Mouse (Mus musculus) right cerebral cortex, adult 18-20 months (tissue): Measurements from ENCODE around the gene Ackr2.
A peak's percentile ranks its signal among the peaks of the same experiment; 100 is the strongest.

Experiments used
- DNase-seq: peaks from one replicate; pipeline ENCODE4 v3.0.0; 2022; ENCODE audit warnings: mixed read lengths

Gene Ackr2

DNA sequence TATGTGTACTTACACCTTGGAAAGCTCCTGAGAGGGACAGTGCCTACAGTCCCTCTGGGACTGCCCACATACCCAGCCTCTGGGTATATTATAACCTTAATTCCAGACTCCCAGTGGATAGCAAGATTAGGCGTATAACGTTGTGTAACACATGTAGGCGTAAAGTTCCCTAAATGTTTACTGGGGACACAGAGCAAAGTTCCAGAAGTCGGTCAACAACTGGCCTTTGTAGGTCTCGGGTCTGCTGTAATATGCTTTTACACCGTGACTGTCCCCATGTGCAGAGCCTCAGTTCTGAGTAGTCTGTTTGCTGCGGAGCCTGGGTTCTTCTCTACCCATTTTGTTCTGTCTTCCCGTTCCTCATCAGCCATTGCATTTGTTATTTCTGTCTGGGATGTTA, 25.3 kb downstream of the Ackr2 start:
- DNase-seq: no peak

DNA sequence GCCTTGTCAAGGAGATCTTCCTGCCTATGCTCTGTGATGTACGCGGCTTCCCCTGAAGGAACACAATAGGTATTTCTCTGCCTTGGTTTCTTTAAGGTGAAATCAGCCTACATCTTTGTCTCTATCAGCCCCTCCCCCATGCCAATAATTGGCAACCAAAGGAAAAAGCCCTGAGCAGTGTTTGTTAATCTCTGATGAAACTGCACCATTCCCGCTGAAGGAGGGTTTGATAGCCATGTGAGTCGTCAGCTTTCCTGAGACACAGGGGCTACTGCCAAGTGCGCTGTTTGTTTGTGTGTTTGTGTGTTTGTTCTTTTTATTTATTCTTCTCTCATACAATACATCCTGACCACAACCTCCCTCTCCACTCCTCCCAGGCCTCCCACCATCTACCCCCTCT, 25.8 kb downstream of the Ackr2 start:
- DNase-seq: no peak

DNA sequence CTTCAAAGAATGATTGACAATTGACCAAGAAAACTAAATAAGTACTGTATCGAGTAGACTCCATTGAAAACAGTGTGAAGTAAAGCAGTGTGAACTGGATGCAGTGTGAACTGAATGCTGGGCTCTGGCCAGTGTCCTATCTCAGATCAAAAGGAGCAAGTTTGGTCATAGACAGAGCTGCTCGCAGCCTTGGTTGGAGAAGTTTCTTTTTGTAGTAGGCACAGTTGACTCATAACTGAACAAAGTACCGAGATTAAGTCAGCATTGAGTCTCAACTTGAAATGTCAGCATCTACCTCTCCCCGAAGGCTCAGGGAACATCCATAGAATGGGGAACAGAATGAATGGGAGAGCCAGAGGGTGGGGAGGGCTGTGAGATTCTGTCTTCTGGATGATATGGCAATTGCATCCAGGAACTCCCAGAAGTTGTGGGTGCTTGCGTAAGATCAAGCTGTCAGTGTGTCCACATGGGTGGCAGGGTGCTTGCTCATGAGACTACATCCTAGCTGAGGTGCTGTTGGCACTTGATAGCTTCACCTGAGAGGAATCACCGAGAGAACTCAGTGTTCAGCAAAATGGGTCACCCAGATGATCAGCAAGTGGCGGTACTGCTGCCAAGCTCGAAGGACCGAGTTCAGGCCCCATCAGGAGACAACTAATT, 26.9 kb downstream of the Ackr2 start:
- no peak for DNase-seq

DNA sequence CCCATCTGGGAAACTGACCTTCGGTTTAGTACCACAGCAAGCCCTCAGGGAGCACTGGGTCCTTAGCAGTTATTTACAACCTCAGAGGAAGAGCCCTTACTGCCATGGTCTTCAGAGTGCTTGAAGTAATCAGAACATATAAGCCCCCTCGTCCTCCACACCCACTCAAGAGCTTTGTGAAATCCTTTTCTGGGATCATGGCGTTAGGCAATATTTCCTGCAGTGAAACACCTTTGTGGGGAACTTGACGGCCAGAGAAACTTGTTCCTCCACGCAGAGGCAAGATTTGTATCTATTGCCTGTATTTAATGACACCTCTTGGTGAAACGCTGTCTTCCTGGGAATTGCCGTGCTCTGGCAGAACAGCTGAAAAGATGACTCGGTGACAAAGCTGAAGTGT, 27.8 kb downstream of the Ackr2 start:
- DNase-seq: no peak

DNA sequence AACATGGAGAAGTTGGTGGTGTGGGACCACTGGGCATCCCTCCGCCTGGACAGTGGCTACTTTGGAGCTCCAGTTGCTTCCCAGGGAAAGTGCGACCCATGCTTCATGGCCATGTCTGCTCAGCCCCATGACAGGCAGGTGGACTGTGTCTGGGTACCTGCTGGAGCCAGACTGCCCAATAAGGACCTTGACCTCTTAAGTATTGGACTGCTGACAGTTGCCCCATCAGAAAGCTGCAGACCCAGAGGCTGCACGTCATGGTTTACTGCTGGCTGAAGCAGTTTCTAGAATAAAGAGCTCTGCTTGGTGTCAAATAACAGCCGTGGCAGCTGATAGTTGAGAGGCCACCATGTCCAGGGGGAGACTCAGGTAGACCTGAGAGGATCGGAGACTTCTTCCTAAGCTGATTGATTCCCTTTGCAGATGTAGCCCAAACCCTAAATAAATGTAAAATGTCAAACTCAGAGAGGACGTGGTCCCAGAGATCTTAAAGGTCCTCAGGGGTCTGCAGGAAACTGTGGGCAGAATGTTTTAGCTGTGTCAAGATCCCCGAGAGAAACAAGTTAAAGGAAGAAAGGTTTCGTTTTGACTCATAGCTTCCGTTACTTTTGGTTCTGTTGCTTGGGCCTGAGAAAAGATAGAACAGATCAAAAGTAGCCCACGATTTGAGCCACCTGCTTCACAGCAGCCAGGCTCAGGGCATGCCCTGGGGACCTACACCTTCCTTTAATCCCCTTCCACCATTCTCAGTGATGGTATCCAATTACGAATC, 28.7 kb downstream of the Ackr2 start:
- no peak for DNase-seq

DNA sequence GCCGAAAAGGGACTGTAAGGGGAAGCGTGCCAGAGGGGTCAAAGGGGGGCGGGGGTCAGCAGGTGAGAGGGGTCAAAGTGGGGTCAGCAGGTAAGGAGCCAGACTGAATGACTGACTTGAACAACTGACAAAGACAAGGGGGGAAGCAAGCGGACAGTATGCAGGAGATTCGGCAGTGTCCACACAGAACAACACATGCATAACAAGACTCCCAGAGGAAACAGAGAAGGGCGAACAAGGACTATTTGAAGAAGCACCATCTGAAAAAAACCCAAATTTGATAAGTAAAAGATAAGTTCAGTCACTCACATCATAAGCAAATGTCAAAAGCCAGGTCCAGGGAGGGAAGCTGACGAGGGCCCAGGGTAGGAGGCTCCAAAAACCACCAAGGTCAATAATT, 29.6 kb downstream of the Ackr2 start:
- no peak for DNase-seq

DNA sequence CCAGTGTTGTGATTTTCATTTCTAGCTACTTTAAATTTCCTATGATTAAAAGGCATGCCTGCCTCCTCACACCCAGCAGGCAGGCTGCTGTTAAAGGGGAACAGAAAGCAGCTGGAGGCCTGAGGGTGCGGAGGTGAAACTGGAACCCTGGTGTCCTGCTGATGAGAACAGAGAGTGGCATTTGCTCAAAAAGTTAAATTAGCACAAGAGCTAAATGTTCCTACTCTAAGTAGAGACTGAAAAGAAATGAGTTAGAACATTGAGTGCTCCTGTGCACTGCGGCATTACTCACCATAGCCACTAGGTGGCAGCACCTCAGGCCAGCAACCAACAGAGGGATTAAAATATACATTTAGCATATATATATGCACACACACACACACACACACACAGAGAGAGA, 30.3 kb downstream of the Ackr2 start:
- peak; percentile 55 for DNase-seq

DNA sequence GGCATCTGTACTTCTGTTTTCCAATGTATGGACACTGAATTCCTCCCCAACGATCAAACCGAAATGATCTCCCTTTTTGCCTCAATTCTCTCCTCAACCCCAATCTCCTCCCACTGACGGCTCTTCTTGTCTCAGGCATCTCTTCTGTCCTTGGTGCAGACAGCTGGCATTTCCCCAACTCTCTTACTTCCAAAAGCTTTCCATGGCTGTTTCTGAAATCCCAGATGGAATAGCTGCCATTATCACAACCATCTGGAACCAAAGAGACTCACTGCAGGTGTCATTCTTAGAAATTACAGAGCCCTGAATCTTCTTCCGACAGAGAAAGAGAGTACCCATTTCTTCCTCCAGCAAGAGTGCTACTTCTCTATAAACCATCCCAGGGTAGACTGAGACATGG, 36.7 kb downstream of the Ackr2 start:
- no peak for DNase-seq

DNA sequence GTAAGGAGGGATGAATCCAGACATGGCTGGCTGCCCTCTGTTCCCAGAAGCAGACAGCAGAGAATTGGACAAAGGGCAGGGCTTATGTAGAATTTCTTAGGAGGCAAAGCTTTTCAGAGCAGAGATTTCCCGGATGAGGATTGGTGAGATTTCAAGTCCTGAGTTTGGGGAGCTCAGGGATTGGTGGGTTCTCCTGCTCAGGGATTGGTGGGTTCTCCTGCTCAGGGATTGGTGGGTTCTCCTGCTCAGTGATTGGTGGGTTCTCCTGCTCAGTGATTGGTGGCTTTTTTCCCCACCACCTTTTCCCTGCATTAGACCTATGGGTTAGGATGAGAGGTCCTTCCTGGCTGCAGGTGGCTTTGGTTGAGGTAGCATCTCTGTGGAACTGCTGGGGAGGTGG, 38.8 kb downstream of the Ackr2 start:
- DNase-seq: no peak

DNA sequence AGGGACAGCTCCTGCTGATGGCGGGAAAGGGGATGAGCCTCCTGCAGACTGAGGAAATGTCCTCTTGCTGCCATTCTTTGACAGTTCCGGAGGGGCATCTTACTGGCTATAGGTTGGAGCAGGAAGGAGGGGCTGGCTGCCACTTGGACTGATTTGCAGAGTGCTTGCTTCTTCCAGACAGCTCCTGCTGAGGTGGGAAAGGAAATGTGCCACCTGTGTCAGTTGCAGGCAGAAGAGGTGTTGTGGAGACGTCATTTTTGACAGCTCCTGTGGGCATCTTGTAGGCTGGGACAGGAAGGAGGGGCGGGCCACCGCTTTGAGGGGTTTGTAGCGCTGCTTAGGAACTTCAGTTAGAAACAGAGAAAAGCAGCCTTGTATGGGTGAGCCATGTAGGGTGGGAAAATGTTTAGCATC, 39.3 kb downstream of the Ackr2 start:
- no peak for DNase-seq

DNA sequence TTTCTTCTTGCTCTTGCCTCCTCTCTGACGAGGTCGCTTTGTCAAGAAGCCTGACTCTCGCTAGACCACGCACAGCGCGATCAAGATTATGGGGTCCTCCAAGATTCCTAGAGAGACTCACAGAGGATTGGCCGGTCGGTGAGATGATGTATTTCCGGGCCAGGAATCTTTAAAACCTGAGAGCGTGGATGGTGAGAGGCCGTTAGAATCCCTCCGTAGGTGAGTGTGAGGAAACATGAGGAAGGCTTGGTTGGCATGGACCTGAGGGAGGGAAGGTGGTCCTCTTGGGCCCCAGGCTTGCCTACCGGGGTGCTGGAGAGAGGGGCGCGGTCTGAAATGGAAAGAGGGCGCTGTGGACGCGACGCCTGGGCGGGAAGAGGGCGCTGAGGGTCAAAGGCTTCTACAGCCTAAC, 39.8 kb downstream of the Ackr2 start:
- no peak for DNase-seq

DNA sequence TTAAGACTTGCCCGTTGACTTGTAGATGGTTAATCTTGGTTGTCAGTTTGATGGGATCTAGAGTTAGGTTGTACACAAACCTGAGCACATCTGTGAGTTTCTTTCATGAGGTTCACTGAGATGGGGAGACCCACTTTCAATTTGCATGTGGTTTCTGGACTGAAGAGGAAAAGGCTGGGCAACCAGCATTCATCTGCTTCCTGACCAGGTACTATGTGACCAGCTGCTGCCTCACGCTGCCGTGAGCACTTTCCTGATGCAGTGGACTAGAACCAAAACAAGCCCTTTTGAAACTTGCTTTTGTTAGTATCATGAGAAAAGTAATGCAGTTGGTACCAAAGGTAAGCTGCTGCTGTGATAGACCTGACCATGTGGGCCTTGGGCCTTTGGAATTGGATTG, 44.9 kb downstream of the Ackr2 start:
- no peak for DNase-seq

DNA sequence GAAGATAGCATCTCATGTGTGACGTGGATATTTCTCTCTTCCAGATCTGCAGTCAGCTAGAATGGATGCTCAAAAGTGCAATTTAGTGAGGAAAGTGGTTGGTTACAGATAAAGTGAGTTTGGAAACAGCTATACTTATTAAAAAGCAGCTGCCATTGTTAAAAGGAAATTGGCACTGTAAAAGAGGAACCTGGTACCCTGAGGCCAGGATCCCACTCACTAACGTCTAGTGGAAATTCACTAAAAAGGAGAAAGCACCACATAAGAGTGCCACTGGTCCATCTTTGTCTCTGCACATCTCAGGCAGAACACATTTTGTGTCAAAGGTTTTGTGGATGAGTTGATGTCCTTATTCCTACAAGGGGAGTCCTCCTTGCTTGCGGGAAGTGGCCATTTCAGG, 45.5 kb downstream of the Ackr2 start:
- DNase-seq: no peak

DNA sequence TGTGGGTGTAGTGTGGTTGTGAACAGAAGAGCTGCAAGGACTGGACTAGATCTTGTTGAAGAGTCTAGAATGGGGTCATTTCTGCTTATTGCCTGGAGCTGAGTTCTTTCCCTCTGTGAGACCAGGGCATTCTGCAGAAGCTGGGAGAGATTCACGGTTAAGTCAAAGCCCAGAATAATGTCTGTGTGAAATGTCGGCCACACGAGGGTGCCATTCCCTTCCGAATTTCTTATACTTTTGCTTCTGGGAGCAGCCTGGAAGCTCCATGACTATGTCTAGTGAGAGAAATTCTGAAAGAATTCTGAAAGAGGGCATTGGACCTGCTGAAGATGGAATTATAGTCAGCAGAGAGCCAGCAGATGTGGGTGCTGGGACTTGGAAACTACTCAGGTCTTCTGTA, 49.6 kb downstream of the Ackr2 start:
- DNase-seq: peak; percentile 70

DNA sequence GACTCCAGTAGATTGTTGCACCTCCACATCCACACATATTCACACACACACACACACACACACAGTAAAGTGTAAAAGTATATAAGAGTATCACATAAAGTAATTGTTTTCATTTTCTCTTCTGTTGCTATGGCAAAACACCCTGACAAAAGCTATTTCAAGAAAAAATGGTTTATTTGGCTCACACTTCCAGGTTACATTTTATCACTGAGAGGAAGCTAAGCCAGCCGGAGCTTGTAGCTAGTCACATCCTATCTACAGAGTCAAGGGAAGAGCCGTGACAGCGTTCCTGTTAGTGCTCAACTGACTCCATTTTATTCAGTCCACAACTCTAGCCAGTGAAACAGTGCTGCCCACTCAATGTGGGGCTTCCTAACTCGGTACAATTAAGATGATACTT, 50.3 kb downstream of the Ackr2 start:
- DNase-seq: no peak

DNA sequence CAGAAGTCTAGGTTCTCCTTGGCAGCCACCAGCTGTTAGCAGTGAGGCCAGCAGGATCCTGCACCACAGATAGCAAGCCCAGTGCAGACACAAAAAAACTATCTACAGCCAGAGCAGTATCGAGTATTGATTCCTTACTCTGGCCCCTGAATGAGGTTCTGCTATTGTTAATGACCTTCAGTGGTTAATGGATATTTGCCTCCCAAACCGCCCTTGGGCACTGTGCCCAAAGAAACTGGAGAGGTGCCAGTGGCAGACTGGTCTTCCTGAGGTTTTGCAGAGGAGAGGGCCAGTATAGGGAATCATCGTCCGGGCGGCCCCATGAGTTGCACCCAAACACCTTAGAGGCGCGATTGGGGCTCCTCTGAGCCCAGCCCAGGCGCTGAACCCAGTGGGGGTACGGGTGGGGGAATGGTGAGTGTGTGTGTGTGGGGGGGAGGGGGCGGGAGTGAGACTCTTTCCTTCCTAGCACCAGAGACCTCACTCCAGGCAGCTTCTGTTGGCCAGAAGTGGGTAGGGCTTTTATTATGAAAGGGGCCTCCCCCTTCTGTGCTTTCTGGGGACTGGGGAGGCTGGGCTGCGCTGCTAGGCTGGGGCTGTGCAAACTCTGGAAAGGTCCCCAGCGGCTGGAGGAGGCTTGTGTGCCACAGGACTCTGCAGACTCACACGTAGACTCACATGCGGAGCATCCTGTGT, 52.4 kb downstream of the Ackr2 start, which contains the start of gene Fam198a:
Fam198a (plus strand) TSS at position 571 of the 696 bp plus-strand sequence.
- DNase-seq: no peak

DNA sequence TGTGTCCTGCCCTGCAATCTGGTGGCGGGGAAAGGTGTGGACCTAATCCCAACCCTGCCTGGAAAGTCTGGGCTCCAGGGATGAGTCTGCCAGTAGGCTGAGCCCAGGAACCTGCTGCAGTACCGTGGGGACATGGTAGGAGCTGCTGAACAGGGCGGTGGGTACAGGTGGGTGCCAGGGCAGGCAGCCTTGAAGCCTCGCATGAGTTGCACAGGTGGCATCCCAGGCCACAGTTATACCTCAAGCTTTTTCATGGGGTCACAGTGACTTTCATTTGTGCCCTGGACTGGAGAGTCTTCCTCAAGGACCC, 52.9 kb downstream of the Ackr2 start:
- DNase-seq: no peak

DNA sequence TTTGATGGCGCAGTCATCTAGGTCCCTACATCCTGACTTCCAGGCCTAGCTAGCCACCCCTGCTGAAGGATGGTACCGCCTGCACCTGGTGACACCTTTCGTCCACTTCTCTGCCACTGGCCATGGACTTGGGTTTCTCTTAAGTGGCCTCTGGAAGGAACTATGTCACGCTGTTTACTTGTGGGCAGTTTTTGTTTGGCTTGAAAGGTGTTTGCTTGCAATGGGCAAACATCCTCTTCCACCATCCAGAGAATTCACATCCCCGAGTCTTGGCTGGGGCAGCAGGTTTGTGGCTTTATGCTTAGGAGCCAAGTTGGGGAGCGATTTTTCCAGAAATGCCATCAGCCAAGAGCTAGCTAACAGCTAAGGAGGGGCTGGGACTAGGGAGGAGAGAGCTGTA, 54.4 kb downstream of the Ackr2 start:
- no peak for DNase-seq

DNA sequence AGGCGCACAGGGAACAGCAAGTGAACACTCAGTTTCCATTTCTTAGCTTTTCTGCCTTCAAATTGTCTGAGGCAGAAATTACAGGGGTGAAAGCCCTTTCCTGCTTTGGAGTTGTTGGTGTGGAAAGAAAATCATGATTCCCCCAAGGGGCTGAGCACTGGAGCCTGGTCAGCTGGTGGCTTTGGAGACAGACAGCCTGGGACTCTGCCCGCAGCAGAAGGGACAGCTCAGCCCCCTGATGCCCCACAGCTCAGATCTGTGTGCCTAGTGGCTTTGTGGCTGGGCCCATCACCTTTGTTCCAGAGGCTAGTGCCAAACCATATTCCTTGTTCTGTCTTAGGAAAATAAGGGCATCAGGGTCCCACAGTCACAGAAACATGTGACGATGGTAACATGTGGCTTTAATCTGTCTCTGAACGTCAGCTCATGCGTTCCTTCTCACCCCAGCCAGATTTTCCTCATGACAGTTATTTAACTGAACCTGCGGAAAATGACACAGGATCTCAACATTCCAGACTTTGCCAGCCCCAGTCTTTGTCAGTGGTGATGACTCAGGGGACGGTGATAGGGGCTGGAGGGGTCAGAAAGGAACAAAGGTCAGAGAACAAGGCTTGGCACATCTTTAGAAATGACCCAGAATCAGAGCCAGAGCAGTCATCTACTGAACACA, 61.9 kb downstream of the Ackr2 start:
- no peak for DNase-seq
